Mouse (Mus musculus): ENCODE data around the gene Cep97.

GRCm38 (mm10) chr16:55966212-55966871, 31.7 kb upstream of the Cep97 start, which contains the start of gene Rpl24:
- TF ChIP-seq CTCF (conservative IDR thresholded peaks at IDR 0.05; ENCODE audit: low read length) = no peak
- no peak for TF ChIP-seq NANOG (IDR thresholded peaks at IDR 0.05; ENCODE audit: borderline replicate concordance, low read length)
